Mouse (Mus musculus) spleen, postnatal 4 days (tissue): ENCODE measurements at regions not wholly inside any gene's neighbourhood (a gene's known extent, or its start where the extent isn't known, plus 50 kb on each side); places are given as distances from the start of the nearest gene placed in this dataset.
"Not testable (repeated sequence)": the region's sequence is repeated elsewhere in the genome, so short reads cannot be mapped to it uniquely, and the experiment has no call there.

Source experiments
- DNase-seq, 2 experiments: peaks; one replicate each; pipeline ENCODE4 v3.0.0; 2022; ENCODE audit warnings: low spot score in 2 of 2

DNA sequence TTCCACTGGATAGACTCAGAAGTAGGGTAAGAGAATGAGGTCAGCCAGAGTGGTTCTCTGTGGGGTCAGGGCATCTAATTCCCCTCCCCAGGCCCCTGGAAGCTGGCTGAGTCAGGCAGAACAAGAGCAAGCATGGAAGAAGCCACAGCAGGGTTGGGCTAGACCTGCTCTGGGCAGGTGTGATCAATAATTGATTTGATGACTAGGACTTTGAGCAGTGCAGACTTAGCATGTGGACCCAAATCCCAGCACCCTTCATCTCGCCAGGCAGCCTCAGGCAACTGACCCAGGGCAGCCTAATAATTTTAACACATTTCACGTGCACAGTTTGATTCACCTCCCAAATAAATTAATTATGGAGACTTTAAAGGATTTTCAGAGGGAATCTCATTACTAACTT, 67.2 kb downstream of the Qdpr start:
- no peak for DNase-seq

DNA sequence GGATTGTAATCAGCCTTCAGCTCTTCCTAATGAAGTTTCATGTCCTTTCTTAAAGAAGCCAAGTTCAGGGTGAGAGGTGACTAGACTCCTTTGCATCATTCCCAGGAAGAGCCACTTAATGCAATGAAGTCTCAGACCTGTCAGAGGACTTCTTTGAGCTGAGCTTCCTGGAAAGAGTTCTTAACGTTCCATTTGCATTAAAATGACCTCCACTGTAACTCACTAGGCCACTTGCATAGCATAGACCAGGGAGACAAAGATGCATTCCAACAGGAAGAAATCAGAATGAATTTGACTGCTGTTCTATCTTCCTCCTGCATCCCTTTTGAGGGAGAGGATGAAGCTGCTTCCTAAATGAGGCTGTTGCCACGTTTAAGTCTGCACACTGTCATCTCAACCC, 71.5 kb downstream of the Qdpr start:
- no peak for DNase-seq

DNA sequence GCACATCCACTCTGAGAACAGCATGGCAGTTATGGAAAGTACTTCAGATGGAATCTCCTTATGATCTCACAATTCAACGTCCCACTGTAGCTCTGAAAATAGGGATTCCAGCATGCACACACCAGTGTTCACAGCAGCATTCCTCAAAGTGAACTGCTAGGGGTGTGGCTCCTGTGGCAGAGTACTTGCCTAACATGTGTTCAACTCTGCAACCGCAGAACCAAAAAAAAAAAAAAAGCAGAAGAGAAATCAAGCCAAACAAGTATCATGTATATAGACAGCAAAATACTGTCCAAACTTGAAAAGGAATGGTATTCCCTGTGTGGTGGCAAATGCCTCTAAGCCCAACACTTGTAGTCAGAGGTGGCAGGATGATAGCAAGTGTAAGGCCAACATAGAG, 77.0 kb downstream of the Qdpr start:
- no peak for DNase-seq

DNA sequence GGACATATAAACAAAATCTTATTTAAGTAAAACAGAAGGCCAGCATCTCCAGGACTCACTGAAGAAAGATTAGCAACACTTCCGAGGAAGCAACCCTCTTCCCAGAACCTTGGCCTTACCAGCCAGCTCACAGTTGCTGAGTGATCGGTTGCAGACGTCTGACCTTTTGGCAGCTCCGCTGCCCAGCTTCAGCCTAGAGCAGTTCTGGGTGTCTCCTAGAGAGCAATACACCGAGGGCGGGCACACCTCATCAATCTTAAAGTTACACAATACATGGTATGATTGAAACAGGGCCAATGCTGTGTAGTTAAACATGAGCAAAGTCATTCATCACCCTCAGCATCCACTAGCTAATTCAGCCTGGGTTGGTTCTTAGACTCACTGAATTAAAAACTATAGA, 81.6 kb downstream of the Qdpr start:
- no peak for DNase-seq

DNA sequence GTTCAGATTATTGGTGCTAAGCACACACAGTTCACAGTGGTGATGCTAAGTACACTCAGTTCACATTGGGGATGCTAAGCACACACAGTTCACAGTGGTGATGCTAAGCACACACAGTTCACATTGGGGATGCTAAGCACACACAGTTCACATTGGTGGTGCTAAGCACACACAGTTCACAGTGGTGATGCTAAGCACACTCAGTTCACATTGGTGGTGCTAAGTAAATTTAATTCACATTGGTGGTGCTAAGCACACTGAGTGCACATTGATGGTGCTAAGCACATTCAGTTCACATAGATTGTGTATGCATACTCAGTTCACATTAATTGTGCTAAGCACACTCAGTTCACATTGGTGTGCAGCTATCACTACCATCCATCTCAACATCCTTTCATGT, 89.8 kb downstream of the Qdpr start:
- DNase-seq = no peak

DNA sequence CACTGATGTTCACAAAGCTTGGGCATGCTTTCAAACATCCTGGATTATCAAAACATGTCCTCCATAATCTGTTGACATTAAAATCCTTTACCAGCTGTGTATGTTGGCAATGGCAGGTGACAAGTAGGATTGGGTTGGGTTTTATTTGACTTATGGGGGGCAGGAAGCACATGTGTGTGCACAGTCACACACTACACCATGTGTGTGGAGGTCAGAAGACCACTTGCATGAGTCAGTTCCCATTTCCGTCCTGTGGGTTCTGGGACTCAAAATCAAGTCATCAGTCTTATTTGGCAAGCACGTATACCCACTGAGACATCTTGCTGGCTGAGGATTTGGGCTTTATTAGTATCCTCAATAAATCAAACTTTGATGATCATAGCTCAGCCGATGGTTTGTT, 109.6 kb downstream of the Qdpr start:
- DNase-seq = no peak

DNA sequence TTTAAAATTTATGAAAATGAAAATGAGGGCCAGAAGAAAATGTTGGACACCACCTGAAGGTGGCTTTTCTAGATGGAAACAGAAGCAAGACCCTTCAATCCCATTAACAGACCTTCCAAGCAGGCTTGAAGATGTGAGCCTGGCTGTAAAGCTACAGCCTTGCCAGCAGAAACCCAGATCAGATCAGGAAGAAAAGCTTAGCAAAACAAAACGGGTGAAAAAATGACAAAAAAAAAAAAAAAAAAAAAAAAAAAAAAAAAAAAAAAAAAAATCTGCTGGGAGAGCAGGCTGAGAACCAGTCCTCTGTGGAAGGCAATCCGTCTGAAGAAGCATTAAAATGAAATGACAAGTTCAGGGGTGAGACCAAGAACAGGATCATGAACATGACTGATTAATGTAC, 113.2 kb downstream of the Qdpr start:
- DNase-seq = no peak

DNA sequence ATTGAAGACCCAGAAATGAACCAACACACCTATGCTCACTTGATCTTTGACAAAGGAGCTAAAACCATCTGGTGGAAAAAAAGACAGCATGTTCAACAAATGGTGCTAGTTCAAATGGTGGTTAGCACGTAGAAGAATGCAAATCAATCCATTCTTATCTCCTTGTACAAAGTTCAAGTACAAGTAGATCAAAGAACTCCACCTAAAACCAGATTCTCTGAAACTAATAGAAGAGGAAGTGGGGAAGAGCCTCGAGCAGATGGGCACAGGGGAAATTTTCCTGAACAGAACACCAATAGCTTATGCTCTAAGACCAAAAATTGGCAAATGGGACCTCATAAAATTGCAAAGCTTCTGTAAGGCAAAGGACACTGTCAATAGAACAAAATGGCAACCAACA, 125.6 kb downstream of the Qdpr start:
- not testable (repeated sequence) for DNase-seq

DNA sequence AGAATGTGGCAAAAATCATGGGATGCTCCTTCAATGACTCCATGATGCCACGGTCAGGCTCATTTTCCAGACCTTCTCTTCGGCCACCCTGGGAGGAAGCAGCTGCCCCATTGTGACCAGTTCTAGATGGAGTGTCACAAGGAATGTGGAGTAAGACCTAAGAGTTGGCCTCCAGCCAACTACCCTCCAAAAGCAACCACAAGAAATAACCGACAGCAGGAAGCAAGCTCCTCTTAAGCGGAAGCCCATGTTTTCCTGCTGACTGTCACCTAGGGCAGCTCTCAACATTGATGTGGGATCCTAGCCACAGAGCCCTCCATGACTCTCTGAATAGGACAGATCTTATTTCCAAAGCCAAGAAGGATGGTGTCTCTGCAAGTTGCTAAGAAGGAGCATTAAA, 126.5 kb downstream of the Qdpr start:
- no peak for DNase-seq

DNA sequence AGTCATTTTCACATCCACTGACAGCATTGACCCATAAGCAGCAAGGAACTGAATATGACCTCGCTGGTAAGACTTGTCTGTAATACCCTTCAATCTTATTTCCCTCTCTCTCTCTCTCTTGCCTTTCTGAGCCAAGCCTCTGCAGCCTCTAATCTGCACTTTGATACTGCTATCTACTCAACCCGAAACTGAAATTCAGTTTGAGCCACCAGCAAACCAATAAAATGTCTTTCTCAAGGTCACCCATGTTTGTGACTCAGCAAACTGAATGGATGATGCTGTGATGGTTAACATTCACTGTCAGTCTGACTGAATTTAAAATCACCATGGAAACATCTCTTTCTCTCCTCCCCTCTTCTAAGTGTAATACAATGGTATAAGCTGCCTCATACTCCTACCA, 132.0 kb downstream of the Qdpr start:
- DNase-seq = no peak

DNA sequence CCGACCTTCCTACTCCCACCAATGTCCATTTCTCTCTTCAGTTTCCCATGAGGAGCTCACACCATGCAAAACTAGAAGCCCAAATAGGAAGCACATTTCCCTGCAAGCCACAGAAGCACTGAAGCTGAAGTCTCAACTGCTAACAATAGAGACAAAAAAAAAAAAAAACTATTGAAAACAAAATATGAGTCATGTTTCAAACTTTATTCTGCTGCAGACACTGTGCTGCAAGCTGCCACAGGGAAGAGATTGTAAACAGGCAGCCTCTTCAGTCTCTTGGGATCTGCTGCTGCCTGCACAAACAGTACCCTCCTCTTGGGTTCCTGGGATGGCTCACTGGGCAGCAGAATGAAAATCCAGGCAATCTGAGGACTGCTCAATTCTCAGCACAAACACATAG, 148.9 kb downstream of the Qdpr start:
- DNase-seq = no peak

DNA sequence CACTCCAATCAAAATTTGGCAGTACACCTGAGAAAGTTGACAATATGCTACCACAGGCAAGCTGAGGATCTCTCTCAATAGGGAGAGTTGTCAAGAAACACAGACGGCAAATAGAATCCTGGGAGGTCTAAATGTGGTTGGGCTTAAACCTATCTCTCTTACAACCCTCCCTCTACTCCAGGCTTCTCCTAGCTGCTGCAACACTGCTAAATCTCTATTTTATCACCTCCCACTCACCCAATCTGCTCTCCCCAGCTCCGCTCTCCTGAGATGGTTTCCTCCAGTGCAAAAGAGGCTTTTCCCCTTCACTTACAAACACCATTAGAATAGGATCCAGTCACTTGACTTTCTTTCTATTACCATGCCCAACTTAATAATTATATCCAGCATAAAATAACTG, 151.2 kb downstream of the Qdpr start:
- no peak for DNase-seq

DNA sequence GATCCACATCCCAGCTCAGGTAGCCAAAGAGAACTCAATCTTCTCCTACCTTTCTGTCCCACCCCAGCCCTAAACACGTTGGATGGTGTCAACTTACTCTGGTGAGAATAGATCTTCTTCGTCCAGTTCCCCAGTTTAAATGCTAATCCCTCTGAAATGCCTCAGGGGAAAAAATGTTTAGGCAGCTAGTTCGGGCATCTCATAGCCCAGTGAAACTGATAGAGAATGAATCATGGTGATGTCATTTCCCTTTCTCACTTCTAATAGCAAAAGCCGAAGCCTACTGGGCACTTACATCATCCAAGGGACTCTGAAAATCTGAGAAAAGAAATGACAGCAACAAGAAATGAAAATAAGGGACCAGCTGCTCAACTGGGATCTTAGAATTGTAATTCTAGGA, 154.9 kb downstream of the Qdpr start:
- DNase-seq = no peak

DNA sequence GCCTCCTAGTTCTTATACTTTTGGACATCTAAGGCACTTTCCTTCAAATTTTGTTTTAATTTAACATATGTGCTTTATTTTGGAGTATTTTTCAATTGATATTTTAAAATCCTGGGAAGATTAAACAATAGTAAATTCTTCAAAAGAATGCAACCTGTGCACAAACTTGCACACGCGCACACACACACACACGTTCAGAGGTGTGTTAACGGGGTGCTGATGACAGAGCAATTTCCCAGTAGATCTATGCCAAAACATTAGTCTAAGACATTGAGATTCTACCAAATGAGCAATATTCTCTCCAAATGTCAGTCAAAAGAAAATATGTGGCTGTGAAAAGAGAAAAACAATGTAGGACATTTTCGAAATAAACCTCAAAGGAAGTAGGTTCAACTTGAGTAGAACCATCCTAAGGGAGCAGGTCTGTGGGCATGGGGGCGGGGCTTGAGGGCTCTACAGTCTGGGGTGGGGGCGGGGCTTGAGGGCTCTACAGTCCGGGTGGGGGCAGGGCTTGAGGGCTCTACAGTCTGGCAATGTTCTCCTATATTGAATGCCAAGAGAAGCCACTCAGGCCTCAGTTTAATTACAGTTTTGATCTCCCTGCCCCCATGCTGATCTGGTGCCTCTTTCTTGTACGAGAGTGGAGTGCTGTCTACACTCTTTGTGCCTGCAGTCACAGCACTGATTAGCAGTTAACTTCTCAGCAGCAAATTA, 157.0 kb downstream of the Qdpr start:
- DNase-seq = no peak

DNA sequence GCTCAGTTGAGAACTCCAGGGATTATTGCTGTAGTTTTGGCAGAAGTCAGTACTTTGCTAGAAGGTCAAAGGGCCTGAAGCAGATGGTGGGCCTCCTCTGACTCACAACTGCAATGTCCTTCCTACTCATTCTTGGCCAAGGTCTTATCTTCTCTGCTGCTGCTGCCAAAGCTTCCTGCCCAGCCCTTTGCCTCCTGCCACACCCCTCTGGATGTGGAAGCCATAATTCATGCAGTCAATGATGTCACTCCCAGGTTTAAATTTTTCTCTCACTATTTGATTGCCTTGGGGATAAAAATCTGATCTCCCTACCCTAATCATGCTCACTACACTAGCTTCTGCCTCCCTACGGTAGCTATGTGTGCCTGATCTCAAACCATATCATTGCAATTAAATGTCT, 157.7 kb downstream of the Qdpr start:
- DNase-seq = no peak

DNA sequence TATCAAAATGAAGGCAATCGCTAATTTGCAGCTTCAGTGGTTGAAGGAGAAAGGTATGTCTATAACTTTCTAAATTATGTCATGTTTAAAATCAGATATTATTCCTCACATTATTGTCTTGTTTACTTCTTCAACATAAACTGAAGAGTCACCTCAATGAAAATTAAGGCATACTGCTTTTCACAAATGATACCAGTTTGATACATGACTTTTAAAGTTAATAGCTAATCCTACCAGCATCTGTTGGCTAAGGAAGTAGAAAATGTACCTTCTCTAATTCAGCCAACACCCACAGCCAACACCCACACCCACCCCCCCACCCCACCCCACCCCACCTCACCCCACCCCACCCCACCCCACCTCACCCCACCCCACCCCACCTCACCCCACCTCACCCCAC, 158.3 kb downstream of the Qdpr start:
- DNase-seq = no peak

DNA sequence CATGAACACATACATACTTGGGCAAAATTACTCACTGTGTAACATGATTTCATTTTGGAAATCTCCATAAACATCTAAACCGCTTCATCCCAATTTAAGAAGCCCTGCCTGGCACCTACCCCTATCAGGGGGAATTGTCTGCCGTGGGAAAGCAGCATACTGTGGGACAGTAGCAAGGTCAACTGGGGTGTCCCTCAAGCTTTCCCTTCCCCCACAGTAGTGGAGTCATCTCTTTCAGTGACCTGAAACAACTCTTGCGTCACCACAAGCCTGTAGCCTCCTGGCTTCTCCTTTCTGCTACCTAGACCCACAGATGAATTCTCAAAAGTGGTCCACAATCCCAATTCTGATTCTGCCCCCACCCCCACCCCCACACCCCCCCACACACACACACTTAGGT, 158.8 kb downstream of the Qdpr start:
- DNase-seq = no peak

DNA sequence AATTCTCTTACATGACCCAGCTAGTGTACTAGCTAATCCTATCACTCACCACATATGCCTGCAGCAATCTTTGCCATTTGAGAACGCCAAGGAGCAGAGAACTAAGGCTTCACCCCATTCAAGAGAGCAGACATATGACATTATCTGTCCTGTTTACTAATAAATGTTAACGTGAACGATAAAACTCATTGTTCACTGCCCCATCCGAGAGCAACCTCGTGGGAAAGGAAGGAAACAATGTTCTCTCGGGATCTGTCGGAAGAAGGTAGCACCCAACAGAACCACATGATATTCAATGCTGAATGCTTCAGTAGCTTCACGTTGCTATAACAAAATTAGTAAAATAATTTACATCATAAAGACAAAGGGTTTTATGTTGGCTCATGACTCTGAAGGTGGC, 163.6 kb downstream of the Qdpr start:
- no peak for DNase-seq

DNA sequence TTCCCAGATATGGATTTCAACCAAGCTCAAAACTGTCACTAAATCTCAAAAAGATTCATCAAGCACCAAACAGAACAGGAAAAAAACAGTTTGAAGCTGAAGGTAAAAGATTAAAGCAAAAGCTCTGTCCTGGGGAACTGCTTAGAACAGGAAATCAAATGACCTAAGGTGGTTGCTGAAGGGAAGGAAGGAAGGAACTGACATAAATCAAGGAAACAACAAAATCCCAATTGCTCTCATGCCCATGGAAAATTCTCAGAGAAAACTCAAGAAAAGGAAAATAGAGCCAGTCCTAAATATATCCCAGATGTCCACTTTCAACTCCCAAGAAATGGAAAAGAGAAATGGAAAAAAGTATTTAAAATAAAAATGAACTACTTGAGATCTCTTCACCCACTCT, 165.4 kb downstream of the Qdpr start:
- DNase-seq = no peak

DNA sequence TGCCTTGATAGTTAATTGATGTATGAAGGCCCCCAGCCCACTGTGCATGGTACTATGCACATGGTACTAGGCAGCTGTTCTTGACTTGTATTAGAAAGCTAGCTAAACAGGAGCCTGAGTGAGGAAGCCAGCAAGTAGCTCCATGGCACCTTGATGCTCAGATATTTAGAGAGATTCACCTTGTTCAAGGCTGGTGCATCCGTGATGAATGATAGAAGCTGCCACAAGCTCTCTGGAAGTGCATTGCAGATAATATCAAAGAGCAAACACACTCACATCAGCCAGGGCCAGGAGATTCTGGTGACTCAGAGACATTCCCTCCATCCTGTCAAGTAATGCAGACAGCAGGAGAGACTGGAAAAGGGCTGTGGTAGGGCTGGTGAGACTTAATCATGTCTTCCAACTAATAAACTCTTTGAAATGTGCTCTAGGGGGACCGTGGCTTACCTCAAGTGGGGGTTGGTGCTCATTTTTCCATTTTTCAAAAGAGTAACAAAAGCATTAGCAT, 166.1 kb downstream of the Qdpr start:
- DNase-seq = no peak

DNA sequence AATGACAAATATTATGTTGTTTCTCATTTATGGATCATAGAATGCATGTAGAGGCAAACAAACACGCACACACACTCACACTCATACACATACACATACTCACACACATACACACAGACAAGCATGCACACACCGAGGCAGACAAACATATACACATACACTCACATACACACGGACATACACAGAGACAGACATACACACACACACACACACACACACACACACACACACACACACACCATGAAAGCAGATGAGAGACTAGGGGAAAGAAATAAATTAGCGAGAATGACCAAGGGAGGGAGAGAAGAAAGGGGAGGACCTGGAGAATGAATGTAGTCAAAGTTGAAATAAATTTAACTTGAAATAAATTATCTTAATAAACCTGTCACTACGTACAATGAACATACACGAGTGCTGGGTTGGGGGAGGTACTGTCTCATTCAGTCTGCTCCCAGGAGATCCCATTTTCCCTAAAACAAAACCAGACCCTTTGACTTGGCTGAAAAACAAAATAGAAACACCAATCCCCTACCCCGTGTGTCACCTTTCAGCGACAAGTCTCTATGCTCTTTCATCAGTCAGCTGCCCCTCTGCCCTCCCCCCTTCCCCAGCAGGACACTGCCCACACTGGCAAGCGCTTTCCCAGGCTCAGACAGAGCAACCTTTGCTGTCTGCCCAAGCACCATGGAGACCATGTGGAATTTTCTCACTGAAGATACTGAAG, 167.7 kb downstream of the Qdpr start:
- no peak for DNase-seq

DNA sequence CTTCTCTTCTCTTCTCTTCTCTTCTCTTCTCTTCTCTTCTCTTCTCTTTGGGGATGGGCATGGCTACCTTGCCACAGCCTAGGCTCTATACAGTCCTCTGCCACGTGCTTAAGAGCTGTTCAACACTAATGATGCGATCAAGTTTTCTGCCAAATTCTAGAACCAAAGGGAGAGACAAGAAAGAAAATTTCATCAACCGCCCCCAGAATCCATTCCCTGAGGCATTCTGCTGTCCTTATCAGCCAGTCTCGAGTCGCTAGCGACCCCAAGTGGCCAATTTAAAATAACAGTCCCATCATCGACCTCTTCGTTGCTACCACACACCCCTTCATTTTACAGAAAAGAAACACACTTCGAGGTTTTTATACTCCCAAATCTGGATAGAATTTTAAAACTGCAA, 171.5 kb downstream of the Qdpr start:
- peak; percentile 27 to 66 for DNase-seq

DNA sequence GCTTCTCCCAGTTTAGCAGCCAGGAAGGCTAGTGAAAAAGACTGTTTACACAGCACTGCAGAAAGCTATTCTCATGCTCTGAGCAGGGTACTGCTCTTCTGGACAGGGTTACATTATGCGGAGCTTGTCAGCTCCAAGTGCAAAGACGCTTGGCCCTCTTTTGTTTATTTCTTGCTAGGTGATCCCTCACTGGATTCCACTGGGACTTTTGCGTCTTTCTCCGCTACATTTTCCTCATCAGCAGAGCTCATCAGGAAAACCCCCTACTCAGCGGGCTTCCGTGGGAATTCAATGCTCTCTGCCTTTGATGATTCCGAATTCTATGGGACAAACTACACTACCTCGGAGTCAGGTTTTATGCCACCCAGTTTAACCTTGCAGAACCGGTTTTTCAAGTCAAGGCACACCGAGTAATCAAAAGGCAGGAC, 172.0 kb downstream of the Qdpr start:
- DNase-seq = no peak

DNA sequence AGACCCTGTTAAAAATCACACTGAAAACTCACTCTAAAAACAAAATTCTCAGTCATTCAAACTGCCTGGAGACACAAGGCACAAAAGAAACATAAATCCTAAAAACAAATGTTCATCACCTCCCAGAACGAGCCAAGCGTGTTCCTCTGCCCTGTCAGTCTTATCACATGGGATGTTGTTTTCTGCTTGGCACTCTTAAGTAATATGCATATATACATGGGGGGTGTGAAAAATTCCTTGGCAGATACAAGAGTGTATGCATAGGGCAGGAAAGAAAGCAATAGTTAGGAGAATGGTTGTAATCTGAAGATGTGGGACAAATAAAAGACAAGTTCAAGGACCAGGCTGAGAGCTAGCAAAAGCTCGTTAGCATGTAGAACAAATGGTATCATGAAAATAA, 179.4 kb downstream of the Qdpr start:
- no peak for DNase-seq
